Mouse (Mus musculus) liver, embryonic 14.5 days (tissue): ENCODE results near the gene 4930523C07Rik.
A peak's percentile ranks its signal among the peaks of the same experiment; 100 is the strongest.

ENCODE experiments used
- CTCF ChIP-seq: IDR thresholded peaks from 2 replicates; pipeline ENCODE4 v1.5.1; 2016; ENCODE audit warnings: antibody characterized with exemption, low read depth, control low read depth
- EP300 ChIP-seq: IDR thresholded peaks from 2 replicates; pipeline ENCODE4 v1.6.1; 2016; ENCODE audit warnings: antibody characterized with exemption, low read depth

GRCm38 (mm10) chr1:160064547-160065144 is 20.5 kb downstream of the 4930523C07Rik start:
- TF ChIP-seq CTCF (no peak), EP300 (peak; percentile 50)
